Mouse (Mus musculus) midbrain, postnatal 0 days (tissue): ENCODE measurements around the gene Washc4. TPM values are rescaled to one million over a fixed set of nuclear protein-coding genes. Genes with fewer than 3 reads are reported as not detected.

Experiments used
- ATAC-seq: fragments of 200-750 bp; cut with Nextera tagmentation; 2 replicates; pipeline ENCODE4 v1.8.0; 2017; ENCODE audit warnings: moderate number of reproducible peaks, mild to moderate bottlenecking, moderate TSS enrichment, moderate library complexity; ENCODE audit not compliant: low FRiP score
- DNase-seq: peaks from one replicate; pipeline ENCODE4 v3.0.0-alpha.2; 2015; ENCODE audit warnings: low spot score
- H3K27ac ChIP-seq: fragments of 300-500 bp; sonication (generic); 2 replicates; pipeline ENCODE4 v1.5.1; 2014; ENCODE audit warnings: low read depth, mild to moderate bottlenecking, low read length, mixed read lengths
- H3K27me3 ChIP-seq: fragments of 300-500 bp; sonication (generic); 2 replicates; pipeline ENCODE4 v1.6.1; 2014; ENCODE audit warnings: low read length, control low read depth, mixed read lengths; ENCODE audit not compliant: insufficient read depth
- H3K36me3 ChIP-seq: fragments of 300-500 bp; sonication (generic); 2 replicates; pipeline ENCODE4 v1.6.1; 2014; ENCODE audit warnings: low read length, control low read depth, mixed read lengths; ENCODE audit not compliant: insufficient read depth
- H3K4me1 ChIP-seq: fragments of 300-500 bp; sonication (generic); 2 replicates; pipeline ENCODE4 v1.6.1; 2014; ENCODE audit warnings: mild to moderate bottlenecking, control low read depth, antibody characterized with exemption, low read length, mixed read lengths; ENCODE audit not compliant: insufficient read depth
- H3K4me2 ChIP-seq: fragments of 300-500 bp; sonication (generic); 2 replicates; pipeline ENCODE4 v1.6.1; 2014; ENCODE audit warnings: low read depth, mild to moderate bottlenecking, low read length, mixed read lengths; ENCODE audit not compliant: poor library complexity, severe bottlenecking
- H3K4me3 ChIP-seq: fragments of 300-500 bp; sonication (generic); 2 replicates; pipeline ENCODE4 v1.5.1; 2014; ENCODE audit warnings: low read depth, mild to moderate bottlenecking, low read length, moderate library complexity
- H3K9ac ChIP-seq: fragments of 300-500 bp; sonication (generic); replicated peaks from 2 replicates; pipeline ENCODE4 v1.6.1; 2014; ENCODE audit warnings: mild to moderate bottlenecking, low read length, moderate library complexity, mixed read lengths; ENCODE audit not compliant: poor library complexity, severe bottlenecking
- H3K9me3 ChIP-seq: fragments of 300-500 bp; sonication (generic); 2 replicates; pipeline ENCODE4 v1.6.1; 2016; ENCODE audit warnings: low read length, control low read depth
- CTCF ChIP-seq: IDR thresholded peaks from 2 replicates; pipeline ENCODE4 v1.5.1; 2016; ENCODE audit warnings: antibody characterized with exemption, mild to moderate bottlenecking
- WGBS: fragments of 180-500 bp; shearing (Covaris S2); extraction: QIAGEN DNeasy Blood & Tissue Kit; methylation state at CpG from one replicate; pipeline ENCODE4 v1.1.7; 2014; 5-methylcytosine and 5-hydroxymethylcytosine counted together
- polyA plus RNA-seq: library from polyadenylated mRNA; unstranded; fragments of >200 nt; fragmentation: Nextera tagmentation; extraction: Ambion mirVana; gene quantifications from 2 replicates; pipeline ENCODE4 v1.2.1, GENCODE M21; 2015
- total RNA-seq: library from RNA; depleted of rRNA; stranded (reverse); fragments of >200 nt; gene quantifications from 2 replicates; pipeline ENCODE4 v1.2.3, GENCODE M21; 2014

The Washc4 gene
- total and polyA plus RNA-seq, 2 experiments from 2014 or later = 16.5 to 22.1 TPM

GRCm38 (mm10) chr10:83592616-83593015, 49.1 kb downstream of the Washc4 start:
- 91% methylated on average over 7 of the region's 7 CpGs for WGBS
- DNase-seq (no peak), ATAC-seq (no peak)
- no peak overlapping the region for H3K4me2 ChIP-seq
- H3K9me3 ChIP-seq = no peaks in the 10 kb centered on the region
- no peak overlapping the region for H3K27ac ChIP-seq
- peaks cover 38% of the 10 kb centered on the region for H3K36me3 ChIP-seq
- H3K9ac ChIP-seq = no peak overlapping the region
- H3K4me1 ChIP-seq = no peaks in the 10 kb centered on the region
- H3K4me3 ChIP-seq = no peak overlapping the region
- no peaks in the 10 kb centered on the region for H3K27me3 ChIP-seq
- TF ChIP-seq CTCF = no peak

- H3K36me3 ChIP-seq = peaks cover 36% of the 10 kb centered on the region
Measured at GRCm38 (mm10) chr10:83594526-83594925, 51.0 kb downstream of the Washc4 start.

GRCm38 (mm10) chr10:83600650-83601049, 57.1 kb downstream of the Washc4 start:
- H3K36me3 ChIP-seq = peaks cover 14% of the 10 kb centered on the region
- no peaks in the 10 kb centered on the region for H3K27me3 ChIP-seq
- no peak overlapping the region for H3K4me3 ChIP-seq
- H3K4me1 ChIP-seq = no peaks in the 10 kb centered on the region
- no peak overlapping the region for H3K9ac ChIP-seq
- no peak for TF ChIP-seq CTCF
- DNase-seq = no peak
- no peak overlapping the region for H3K4me2 ChIP-seq
- H3K9me3 ChIP-seq = no peaks in the 10 kb centered on the region
- no peak overlapping the region; the same call in 1 of the 2 replicates for H3K27ac ChIP-seq
- no peak for ATAC-seq
- 89% methylated on average over 11 of the region's 11 CpGs for WGBS

More at GRCm38 (mm10) chr10:83594526-83594925, 51.0 kb downstream of the Washc4 start:
- ATAC-seq = no peak
- Histone ChIP-seq H3K9me3 (no peaks in the 10 kb centered on the region), H3K4me3 (no peak overlapping the region), H3K9ac (no peak overlapping the region), H3K4me2 (no peak overlapping the region), H3K4me1 (no peaks in the 10 kb centered on the region), H3K27ac (no peak overlapping the region), H3K27me3 (no peaks in the 10 kb centered on the region)
- WGBS = 91% methylated on average over 5 of the region's 5 CpGs
- no peak for TF ChIP-seq CTCF
- no peak for DNase-seq

DNA sequence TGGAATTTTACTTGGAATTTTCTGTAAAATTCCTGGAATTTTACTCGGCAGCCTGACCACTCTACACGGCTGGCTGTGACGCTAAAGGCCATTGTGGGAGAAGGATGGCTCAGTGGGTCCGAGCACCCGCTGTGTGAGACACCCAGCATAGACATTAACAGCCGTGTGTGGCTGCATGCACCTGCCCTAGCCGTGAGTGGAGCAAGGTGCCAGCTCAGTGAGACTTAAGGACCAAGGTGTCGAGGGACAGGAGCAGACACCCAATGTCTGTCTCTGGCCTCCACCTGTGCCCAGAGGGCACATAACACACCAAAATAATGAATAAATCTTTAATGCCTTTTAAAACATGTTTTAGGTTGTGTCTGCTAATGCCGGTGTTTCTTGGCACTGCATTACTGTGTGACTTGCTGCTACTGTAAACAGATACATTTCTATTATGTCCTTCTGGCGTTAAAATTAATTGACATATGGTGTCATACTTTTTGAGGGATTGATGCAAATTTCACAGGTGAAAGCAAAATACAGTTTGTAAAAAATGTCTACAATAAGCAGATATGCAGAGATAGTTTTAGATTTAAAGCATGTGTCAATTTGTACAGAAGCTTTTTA, 60.5 kb downstream of the Washc4 start:
- 92% methylated on average over 10 of the region's 10 CpGs for WGBS
- no peak for TF ChIP-seq CTCF
- ATAC-seq = no peak

GRCm38 (mm10) chr10:83605637-83606183, 62.2 kb downstream of the Washc4 start:
- Histone ChIP-seq H3K27me3 (no peaks in the 10 kb centered on the region), H3K9ac (no peak overlapping the region), H3K36me3 (peaks cover 26% of the 10 kb centered on the region), H3K9me3 (no peaks in the 10 kb centered on the region), H3K4me1 (no peaks in the 10 kb centered on the region), H3K4me2 (no peak overlapping the region), H3K4me3 (no peak overlapping the region), H3K27ac (no peak overlapping the region)
- no peak for ATAC-seq
- no peak for TF ChIP-seq CTCF
- WGBS = 75% methylated on average over 8 of the region's 8 CpGs
- DNase-seq = peak; percentile 12

More for the DNA sequence above, 60.5 kb downstream of the Washc4 start:
- no peak overlapping the region for H3K27ac ChIP-seq
- H3K4me3 ChIP-seq = no peak overlapping the region
- H3K9ac ChIP-seq = no peak overlapping the region
- DNase-seq = no peak
- H3K9me3 ChIP-seq = no peaks in the 10 kb centered on the region
- H3K4me2 ChIP-seq = no peak overlapping the region
- H3K27me3 ChIP-seq = no peaks in the 10 kb centered on the region
- peaks cover 24% of the 10 kb centered on the region for H3K36me3 ChIP-seq
- H3K4me1 ChIP-seq = no peaks in the 10 kb centered on the region

DNA sequence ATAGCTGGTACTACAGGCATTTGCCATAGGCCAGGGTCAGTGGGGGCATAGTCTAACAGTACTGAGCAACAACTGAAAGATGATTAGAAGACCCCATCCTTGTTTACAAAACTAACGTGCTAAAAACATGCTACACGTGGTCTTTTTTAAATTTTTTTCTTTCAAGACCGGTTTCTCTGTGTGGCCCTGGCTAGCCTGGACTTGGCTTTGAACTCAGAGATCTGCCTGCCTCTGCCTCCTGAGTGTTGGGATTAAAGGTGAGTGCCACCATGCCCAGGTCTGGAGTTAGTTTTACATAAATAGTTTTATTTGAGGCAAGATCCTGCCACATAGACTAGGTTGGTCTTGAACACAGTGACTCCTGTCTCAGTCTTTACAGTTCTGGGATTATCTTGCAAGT, 63.6 kb downstream of the Washc4 start:
- 93% methylated on average over 3 of the region's 3 CpGs for WGBS
- no peaks in the 10 kb centered on the region for H3K9me3 ChIP-seq
- no peaks in the 10 kb centered on the region for H3K4me1 ChIP-seq
- H3K36me3 ChIP-seq = peaks cover 30% of the 10 kb centered on the region
- H3K4me2 ChIP-seq = no peak overlapping the region
- DNase-seq (no peak), ATAC-seq (no peak)
- no peaks in the 10 kb centered on the region for H3K27me3 ChIP-seq
- TF ChIP-seq CTCF = no peak
- no peak overlapping the region for H3K27ac ChIP-seq
- H3K9ac ChIP-seq = no peak overlapping the region
- no peak overlapping the region for H3K4me3 ChIP-seq
